Mouse (Mus musculus) thymus, postnatal 36 days (tissue): ENCODE data around the gene Kdm2b.
"Not testable (repeated sequence)": the region's sequence is repeated elsewhere in the genome, so short reads cannot be mapped to it uniquely, and the experiment has no call there.

Experiments
- DNase-seq, 2 experiments: peaks; one replicate each; pipeline ENCODE4 v3.0.0; 2022; ENCODE audit warnings: mixed read lengths in 2 of 2

Gene Kdm2b

GRCm38 (mm10) chr5:123010806-123011205, 21.2 kb upstream of the Kdm2b start:
- DNase-seq, result peak in 1 of 2 experiments; percentile 27

GRCm38 (mm10) chr5:123009873-123010272, 20.2 kb upstream of the Kdm2b start:
- no peak for DNase-seq

GRCm38 (mm10) chr5:123008877-123009493, 19.4 kb upstream of the Kdm2b start:
- DNase-seq, result no peak

GRCm38 (mm10) chr5:123005716-123006592, 16.3 kb upstream of the Kdm2b start:
- no peak for DNase-seq

- no peak for DNase-seq
Measured at GRCm38 (mm10) chr5:123000901-123001300, 11.3 kb upstream of the Kdm2b start.

GRCm38 (mm10) chr5:122997205-122998204, 7.9 kb upstream of the Kdm2b start:
- DNase-seq, result no peak

- peak in 1 of 2 experiments; percentile 20 for DNase-seq
Measured at GRCm38 (mm10) chr5:122994910-122995309, 5.3 kb upstream of the Kdm2b start.

- peak; percentile 92 to 93 for DNase-seq
Measured at GRCm38 (mm10) chr5:122994303-122994846, 4.8 kb upstream of the Kdm2b start.

- no peak for DNase-seq
Measured at GRCm38 (mm10) chr5:122993811-122994210, 4.2 kb upstream of the Kdm2b start.

- DNase-seq, result no peak
Measured at GRCm38 (mm10) chr5:122991350-122992004, 1.9 kb upstream of the Kdm2b start.

- peak; percentile 56 to 72 for DNase-seq
Measured at GRCm38 (mm10) chr5:122990411-122991160, 963 bp upstream of the Kdm2b start.

GRCm38 (mm10) chr5:122989001-122989525, 560 bp downstream of the Kdm2b start:
- peak; percentile 84 for DNase-seq

- peak; percentile 72 to 78 for DNase-seq
Measured at GRCm38 (mm10) chr5:122988021-122988751, 1.4 kb downstream of the Kdm2b start.

- peak; percentile 51 to 68 for DNase-seq
Measured at GRCm38 (mm10) chr5:122987211-122988020, 2.2 kb downstream of the Kdm2b start.

GRCm38 (mm10) chr5:122986091-122986493, 3.5 kb downstream of the Kdm2b start:
- no peak for DNase-seq

GRCm38 (mm10) chr5:122985276-122985675, 4.3 kb downstream of the Kdm2b start:
- no peak for DNase-seq

GRCm38 (mm10) chr5:122984483-122984882, 5.1 kb downstream of the Kdm2b start:
- no peak for DNase-seq

GRCm38 (mm10) chr5:122978970-122979369, 10.7 kb downstream of the Kdm2b start:
- no peak for DNase-seq

- not testable (repeated sequence) for DNase-seq
Measured at GRCm38 (mm10) chr5:122974701-122975100, 14.9 kb downstream of the Kdm2b start.
